Mouse (Mus musculus): ENCODE measurements around the gene Olfr180. TPM values are rescaled to one million over a fixed set of nuclear protein-coding genes. Genes with fewer than 3 reads are reported as not detected.

Olfr180 gene
- total RNA-seq (2021) = not detected

DNA sequence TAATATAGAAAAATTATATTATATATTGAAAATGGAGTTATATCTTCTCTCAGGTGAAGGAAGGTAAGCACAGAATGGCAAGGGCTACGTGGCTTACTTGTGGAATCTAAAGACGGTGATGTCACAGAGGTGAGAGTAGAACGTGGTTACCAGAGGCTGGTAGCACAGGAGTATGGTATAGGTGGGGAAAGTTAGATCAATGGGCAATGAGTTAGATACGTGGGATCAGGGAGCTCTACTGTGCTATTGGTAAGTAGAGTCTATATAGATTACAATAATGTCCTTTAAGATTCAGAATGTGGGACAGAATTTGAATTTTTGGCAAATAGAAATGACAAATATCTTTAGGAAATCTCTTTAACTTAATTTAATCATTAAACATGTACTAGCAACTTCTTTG is at the start of gene Olfr180:
Olfr180 (minus strand) TSS at position 101 of the 400 bp plus-strand sequence.
- DNase-seq (ENCODE audit: low spot score in 2 of 2) = no peak
- intact Hi-C loops (cut with DNase I) = no loop called here

DNA sequence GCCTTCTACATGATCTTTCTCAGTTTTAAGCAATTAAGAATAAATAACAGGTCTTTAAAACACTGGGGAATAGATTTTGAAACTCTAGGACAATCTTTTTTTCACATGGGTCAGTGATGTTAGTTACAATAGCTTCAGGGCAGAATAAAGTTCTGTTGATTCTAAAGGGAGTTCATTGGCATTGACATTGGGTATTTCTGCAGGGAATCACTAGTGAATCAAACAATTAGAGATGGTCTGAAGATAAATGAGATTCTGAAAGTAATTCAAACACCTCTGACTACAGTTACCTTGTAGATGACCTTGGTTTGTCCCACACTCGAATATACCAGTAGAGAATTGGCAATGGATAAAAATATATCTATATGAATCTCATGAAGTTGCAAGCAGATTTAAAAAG is 537 bp downstream of the Olfr180 start, which contains the start of gene Olfr181:
Olfr181 (minus strand) TSS at position 101 of the 400 bp plus-strand sequence.
- intact Hi-C loops (cut with DNase I) = no loop called here
- no peak for DNase-seq (ENCODE audit: low spot score in 2 of 2)

DNA sequence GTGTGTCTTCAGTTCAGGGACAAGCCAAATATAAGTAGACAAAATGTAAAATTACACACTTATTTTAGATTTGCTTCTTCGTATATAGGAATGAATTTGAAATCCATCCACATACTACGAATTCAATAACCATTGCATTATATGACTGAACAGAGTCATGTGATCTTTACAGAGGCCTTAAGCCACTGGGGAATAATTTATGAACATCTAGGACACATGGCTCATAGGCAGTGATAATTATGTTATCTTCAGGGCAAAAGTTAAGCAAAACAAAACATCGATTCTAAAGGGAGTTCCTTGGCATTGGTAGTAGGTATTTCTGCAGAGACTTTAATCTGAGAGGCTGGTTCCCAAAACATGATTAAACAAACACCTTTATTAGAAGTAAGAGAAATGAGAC is 37.2 kb downstream of the Olfr180 start, which contains the start of gene Olfr178:
Olfr178 (minus strand) TSS at position 101 of the 400 bp plus-strand sequence.
- intact Hi-C loops (cut with DNase I) = no loop called here
- DNase-seq (ENCODE audit: low spot score in 2 of 2) = no peak

DNA sequence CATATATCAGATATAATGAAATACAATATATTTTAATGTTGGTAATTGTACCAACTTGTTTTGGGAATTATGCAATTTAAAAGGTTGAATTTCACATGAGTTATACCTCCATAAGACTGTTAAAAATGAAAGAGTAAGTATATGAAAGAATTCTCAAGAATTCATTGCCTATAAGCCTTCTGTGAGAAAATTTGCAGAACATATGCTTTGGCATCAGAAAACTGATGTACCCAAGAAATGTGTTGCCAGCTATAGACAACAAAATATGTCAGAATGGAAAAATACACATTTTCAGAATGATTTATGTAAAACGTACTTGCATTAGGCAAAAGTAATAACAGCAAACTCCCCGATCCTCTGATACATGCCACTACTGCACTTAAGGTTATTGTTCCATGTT is 44.8 kb downstream of the Olfr180 start:
- DNase-seq (ENCODE audit: low spot score in 2 of 2) = peak; percentile 1 to 24

DNA sequence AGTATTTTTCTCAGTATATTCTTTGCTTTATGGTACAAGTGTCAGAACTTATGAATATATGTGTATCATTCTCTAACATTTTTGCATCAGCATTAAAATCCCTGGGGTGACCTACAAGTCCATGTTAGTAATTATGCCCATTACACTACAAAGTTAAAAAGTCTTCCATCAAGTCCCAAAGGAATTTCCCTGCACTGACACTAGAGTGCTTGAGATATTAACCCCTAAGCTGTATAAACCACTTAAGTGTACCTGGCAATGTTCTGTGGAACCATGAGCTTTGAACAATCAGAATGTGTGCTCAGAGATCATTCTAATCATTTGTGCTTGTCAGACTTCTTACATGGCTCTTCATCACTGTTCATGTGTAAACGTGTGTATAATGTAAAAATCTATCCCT is 54.5 kb downstream of the Olfr180 start, which contains the start of gene Olfr177:
Olfr177 (minus strand) TSS at position 101 of the 400 bp plus-strand sequence.
- no peak for DNase-seq (ENCODE audit: low spot score in 2 of 2)
- intact Hi-C loops (cut with DNase I) = no loop called here

More for the DNA sequence above, 44.8 kb downstream of the Olfr180 start:
- intact Hi-C loops (cut with DNase I) = no loop called here

Other genes with a start within 250 kb of the Olfr180 start
- gene Gpr15, start 210.3 kb downstream of the Olfr180 start, total RNA-seq (2021) = not detected
- gene Cldnd1, start 201.5 kb downstream of the Olfr180 start, total RNA-seq (2021) = 100 to 1,000 TPM in 1 of 2 experiments, 10 to 100 TPM in 1; 96.8 to 103 TPM
- gene Olfr172, start 166.2 kb downstream of the Olfr180 start, total RNA-seq (2021) = not detected
- not detected for gene Olfr173, start 129.1 kb downstream of the Olfr180 start, total RNA-seq (2021)
- gene Olfr175-ps1, start 102.6 kb downstream of the Olfr180 start, total RNA-seq (2021) = not detected
- gene Olfr177, start 54.6 kb downstream of the Olfr180 start, total RNA-seq (2021) = not detected
- gene Olfr178, start 37.3 kb downstream of the Olfr180 start, total RNA-seq (2021) = not detected
- gene Olfr181, start 637 bp downstream of the Olfr180 start, total RNA-seq (2021) = not detected
- not detected for gene Olfr183, start 66.0 kb upstream of the Olfr180 start, total RNA-seq (2021)
- not detected for gene Olfr186, start 100.9 kb upstream of the Olfr180 start, total RNA-seq (2021)
- gene Olfr187, start 110.4 kb upstream of the Olfr180 start, total RNA-seq (2021) = not detected
- gene Olfr190, start 148.6 kb upstream of the Olfr180 start, total RNA-seq (2021) = not detected
- not detected for gene Olfr191, start 160.4 kb upstream of the Olfr180 start, total RNA-seq (2021)
- not detected for gene Olfr193, start 182.5 kb upstream of the Olfr180 start, total RNA-seq (2021)
- gene Olfr194, start 191.7 kb upstream of the Olfr180 start, total RNA-seq (2021) = not detected
- not detected for gene Olfr195, start 217.7 kb upstream of the Olfr180 start, total RNA-seq (2021)
- not detected for gene Olfr196, start 241.1 kb upstream of the Olfr180 start, total RNA-seq (2021)

Measured in left cerebral cortex, postnatal 25 days (tissue).